Mouse (Mus musculus) CD4-positive, CD25-positive, alpha-beta regulatory T cell, adult 4 months (primary cell): ENCODE data around the gene Rundc3a. TPM values are rescaled to one million over a fixed set of nuclear protein-coding genes. Genes with fewer than 3 reads are reported as not detected.
A peak's percentile ranks its signal among the peaks of the same experiment; 100 is the strongest.

Experiments used
- ATAC-seq: one replicate; pipeline ENCODE4 v1.8.0; 2017
- polyA plus RNA-seq, 2 experiments: library from polyadenylated mRNA; unstranded; fragments of 100-300 nt; shearing (Covaris generic); gene quantifications; one replicate each; pipeline ENCODE4 v1.2.1; 2017

Rundc3a gene
- polyA plus RNA-seq, 2 experiments from 2014 or later: 3.3 to 3.5 TPM

GRCm38 (mm10) chr11:102435754-102436470 lies 42.7 kb downstream of the Rundc3a start:
- no peak for ATAC-seq

DNA sequence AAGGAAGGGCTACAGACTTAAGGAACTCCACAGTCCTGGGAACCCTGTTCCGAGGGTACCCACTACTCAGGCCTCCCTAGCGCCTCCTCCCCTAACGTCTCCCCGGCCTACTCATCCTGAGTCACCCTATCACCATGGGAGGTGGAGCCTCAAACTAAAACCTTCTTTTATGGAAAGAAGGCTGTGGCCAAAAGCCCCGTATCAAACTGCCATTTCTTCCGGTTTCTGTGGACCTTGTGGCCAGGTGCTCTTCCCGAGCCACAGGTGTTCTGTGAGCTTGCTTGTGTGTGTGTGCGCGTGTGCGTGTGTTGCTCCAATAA lies 43.2 kb downstream of the Rundc3a start:
- no peak for ATAC-seq

GRCm38 (mm10) chr11:102437120-102438061 lies 44.2 kb downstream of the Rundc3a start:
- no peak for ATAC-seq

DNA sequence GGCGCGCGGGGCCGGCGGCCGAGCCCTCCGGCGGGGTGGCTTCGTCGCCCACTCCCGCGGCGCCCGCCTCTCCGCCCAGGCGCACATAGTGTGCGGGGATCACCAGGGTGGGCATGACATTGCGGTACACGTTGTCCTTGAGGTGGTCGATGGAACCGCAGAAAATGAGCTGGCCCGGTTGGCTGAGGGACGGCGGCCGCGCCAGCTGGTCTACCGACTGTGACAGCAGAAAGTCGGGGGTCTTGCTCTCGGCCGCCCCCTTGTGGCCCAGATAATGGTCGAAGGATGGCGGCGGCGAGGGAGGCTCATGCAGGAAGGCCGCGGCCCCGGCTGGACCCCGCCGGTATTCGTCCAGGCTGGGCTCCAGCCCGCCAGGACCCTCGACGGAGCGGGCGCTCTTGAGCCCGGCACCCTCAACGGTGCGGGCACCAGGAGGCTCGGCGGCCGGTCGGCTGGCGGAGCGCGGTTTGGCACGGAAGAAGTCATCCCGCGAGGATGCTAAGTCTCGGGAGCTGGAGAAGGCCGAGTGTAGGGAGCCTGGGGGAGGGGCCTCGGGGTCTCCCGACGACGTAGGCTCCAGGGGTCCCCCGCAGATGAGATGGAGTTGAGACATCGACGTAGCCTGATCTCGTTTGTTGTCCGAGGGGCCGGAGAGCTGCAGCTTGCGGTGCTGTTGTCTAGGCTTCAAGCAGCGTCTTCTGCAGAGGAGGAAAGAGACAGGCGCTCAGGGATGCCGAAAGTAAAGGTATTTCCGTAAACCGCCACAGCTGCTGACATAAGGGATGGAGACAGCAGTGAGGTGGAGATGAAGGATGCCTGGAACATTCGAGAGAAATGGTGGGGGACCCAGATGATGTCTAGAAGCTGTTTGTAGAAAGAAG lies 45.2 kb downstream of the Rundc3a start:
- ATAC-seq: no peak

- no peak for ATAC-seq
Observed at GRCm38 (mm10) chr11:102439093-102440082, 46.2 kb downstream of the Rundc3a start.

- ATAC-seq: no peak
Observed at GRCm38 (mm10) chr11:102440255-102440654, 47.1 kb downstream of the Rundc3a start.

DNA sequence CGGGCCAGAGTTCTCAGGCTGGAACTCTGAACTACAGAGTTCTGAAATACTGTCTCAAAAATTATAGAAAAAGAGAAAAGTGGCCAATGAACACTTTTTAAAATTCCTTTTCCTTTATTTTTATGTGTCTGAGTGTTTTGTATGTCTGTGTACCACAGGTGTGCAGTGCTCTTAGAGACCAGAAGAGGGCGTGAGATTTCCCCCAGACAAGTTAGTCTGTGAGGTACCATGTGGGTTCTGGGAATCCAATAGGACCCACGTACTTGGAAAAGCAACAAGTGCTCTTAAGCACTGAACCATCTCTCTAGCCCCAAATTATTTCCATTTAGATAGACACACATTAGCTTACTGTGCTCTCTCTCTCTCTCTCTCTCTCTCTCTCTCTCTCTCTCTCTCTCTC lies 48.2 kb downstream of the Rundc3a start:
- no peak for ATAC-seq

- no peak for ATAC-seq
Observed at GRCm38 (mm10) chr11:102442089-102442488, 48.9 kb downstream of the Rundc3a start.

- ATAC-seq: no peak
Observed at GRCm38 (mm10) chr11:102443740-102444139, 50.5 kb downstream of the Rundc3a start.

DNA sequence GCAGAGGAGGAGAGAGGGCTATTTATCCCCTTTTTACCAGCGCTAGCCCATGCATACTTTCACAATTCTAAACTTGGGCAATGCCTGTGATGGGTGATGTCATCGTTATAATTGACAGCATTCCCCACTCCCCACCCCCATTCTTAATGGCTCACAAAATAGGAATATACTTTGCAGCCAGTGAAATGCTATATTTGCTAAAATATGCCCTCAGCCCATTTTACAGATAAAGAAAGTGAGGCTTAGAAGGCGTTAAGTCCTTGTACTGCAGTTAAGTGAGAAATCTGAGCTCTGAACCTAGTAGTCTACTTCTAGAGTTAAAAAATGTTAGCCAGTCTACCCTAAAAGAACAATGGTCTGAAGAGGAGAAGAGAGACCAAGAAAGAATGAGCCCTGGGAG lies 51.1 kb downstream of the Rundc3a start:
- ATAC-seq: no peak

- ATAC-seq: no peak
Observed at GRCm38 (mm10) chr11:102444781-102445180, 51.6 kb downstream of the Rundc3a start.

- no peak for ATAC-seq
Observed at GRCm38 (mm10) chr11:102445264-102445890, 52.2 kb downstream of the Rundc3a start.

- ATAC-seq: no peak
Observed at GRCm38 (mm10) chr11:102445891-102446361, 52.7 kb downstream of the Rundc3a start.

DNA sequence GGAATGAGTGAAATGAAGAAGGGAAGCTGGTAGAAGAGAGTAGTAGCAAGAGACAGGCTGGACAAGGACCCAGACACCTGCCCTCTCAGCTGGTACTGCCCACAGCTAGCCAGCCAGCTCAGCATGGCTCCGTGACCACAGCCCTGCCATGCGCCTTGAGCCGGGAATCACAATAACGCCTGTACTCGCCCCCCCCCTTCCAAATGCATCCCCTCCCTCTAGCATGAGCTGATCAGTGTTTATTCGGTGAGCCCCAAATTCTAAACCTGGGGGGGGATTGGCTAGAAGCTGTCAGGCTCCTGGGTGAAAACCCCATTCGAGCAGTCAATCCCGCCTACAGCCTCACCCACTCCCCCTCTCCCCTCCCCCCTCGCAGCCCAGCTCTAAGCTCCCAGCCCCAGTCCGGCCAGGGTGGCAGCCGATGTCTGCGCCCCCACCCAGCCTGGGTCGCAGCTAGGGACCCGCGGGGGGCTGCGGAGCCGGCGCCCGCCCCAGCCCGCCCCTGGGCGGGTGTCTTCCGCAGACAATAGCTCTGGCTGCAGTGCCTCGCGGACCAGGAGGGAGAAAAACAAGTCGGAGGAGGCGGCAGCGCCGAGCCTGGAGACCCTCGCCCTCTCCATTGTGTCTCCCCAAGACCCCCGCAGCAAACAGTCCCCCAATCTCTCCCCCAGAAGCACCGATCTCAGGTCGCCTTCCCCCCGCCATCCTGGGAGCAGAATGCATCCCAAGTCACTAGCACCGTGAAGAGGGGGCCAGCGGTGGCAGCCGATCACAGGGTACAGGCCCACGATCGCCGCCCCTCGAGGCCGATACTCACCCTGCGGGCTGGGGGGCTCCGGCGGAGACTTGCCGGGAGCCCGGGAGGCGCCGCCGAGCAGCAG lies 53.6 kb downstream of the Rundc3a start:
- ATAC-seq: no peak

- ATAC-seq: peak; percentile 75
Observed at GRCm38 (mm10) chr11:102447497-102447896, 54.3 kb downstream of the Rundc3a start, which contains the start of gene Fam171a2. Gene Fam171a2 (minus strand): TSS chr11:102447682.

DNA sequence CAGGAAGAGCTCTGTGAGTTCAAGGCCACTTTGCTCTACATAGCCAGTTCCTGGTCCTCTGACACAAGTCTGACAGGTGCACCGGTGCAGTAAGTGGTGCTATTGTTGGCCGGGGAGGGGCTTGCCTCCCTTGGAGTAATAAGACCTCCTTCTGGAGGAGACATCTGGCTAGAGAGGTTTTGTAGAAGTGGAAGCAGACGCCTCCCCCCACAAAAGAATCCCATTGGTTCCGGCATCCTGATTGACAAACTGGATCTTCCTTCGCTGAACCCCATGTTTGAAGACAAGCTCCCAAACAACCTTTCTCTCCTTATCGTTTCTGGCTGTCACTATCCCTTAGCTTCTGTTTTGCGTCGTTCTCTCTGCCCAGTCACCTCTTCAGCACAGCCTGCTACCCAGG lies 55.1 kb downstream of the Rundc3a start:
- no peak for ATAC-seq

DNA sequence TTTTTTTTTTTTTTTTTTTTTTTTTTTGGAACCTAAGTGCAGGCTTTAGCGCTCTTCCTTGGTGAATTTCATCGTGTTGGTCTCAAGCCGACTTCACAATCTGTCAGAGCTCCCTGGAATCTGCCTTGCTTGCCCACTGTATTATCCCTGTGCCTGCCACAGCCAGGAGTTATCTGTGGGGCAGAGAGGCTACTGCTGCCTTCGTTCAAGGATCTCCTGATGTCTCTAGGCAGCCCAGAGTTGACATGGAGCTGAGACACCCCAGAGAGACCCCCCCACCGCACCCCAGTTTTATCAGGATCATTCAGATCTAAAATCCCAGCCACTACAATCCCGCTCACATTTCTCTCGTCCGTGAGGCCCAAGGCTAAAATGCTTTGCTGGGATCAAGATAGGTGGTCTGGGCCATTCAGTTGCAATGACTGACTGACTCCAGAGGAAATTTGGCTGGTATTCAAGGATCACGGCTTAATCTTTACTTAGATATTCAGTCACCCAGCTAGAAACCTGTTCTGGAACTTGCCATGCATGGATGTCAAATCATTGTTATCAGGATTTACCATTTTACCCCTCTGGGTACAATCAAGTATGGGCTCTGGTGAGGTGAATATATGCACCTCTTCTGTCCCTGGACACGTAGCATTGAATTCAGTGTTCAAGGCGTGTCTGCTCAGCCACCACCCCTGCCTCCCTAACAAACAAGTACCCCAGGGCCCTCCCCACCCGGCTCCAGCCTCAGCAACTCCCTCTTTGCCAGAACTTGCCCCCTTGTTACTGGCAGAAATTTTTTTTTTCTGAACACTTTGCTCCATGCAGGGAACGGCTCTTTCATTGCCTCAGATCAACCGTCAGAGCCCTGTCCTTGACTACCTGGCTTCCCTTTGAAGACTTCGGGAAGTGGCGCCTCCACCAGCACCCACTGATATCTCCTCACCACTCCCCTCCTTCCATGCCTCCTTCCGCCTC lies 56.1 kb downstream of the Rundc3a start:
- ATAC-seq: no peak
